Mouse (Mus musculus) cerebellum, adult 2 months (tissue): Measurements from ENCODE around the gene Hdac4. TPM values are rescaled to one million over a fixed set of nuclear protein-coding genes. Genes with fewer than 3 reads are reported as not detected.
A peak's percentile ranks its signal among the peaks of the same experiment; 100 is the strongest.

Experiments
- DNase-seq, 2 experiments: peaks; one replicate each; pipeline ENCODE4 v3.0.0; 2021
- H3K27ac ChIP-seq: fragments of 200-500 bp; 2 replicates; pipeline ENCODE4 v1.5.1; 2012; ENCODE audit warnings: low read length, control low read depth, inconsistent platforms; ENCODE audit not compliant: insufficient read depth
- H3K27me3 ChIP-seq: fragments of 200-500 bp; 2 replicates; pipeline ENCODE4 v1.6.1; 2012; ENCODE audit warnings: inconsistent platforms, mild to moderate bottlenecking, low read length, moderate library complexity; ENCODE audit not compliant: control insufficient read depth, insufficient read depth
- H3K4me1 ChIP-seq: fragments of 200-500 bp; 2 replicates; pipeline ENCODE4 v1.6.1; 2011; ENCODE audit warnings: low read length; ENCODE audit not compliant: control insufficient read depth, insufficient read depth
- H3K4me3 ChIP-seq: fragments of 200-500 bp; replicated peaks from 2 replicates; pipeline ENCODE3; 2011; ENCODE audit warnings: mild to moderate bottlenecking, low read depth, low read length, control low read depth; ENCODE audit not compliant: insufficient read depth
- CTCF ChIP-seq: fragments of 200-500 bp; IDR thresholded peaks from 2 replicates; pipeline ENCODE4 v1.5.1; 2011; ENCODE audit warnings: low read depth, mild to moderate bottlenecking, control low read depth, low read length, moderate library complexity, borderline replicate concordance; ENCODE audit not compliant: insufficient read depth
- POLR2A ChIP-seq: fragments of 200-500 bp; IDR thresholded peaks from 2 replicates; pipeline ENCODE4 v1.6.1; 2011; ENCODE audit warnings: low read length, control low read depth, borderline replicate concordance; ENCODE audit not compliant: insufficient read depth
- WGBS: fragments of 180-500 bp; shearing (Covaris S2); methylation state at CpG from one replicate; pipeline ENCODE4 v1.1.7; 2018; 5-methylcytosine and 5-hydroxymethylcytosine counted together
- polyA plus RNA-seq: library from polyadenylated mRNA; depleted of rRNA; stranded (reverse); fragments of >200 nt; gene quantifications from 2 replicates; pipeline ENCODE4 v1.2.3, GENCODE M21; 2012

The Hdac4 gene
- polyA plus RNA-seq, 1 experiment = 24.7 TPM

DNA sequence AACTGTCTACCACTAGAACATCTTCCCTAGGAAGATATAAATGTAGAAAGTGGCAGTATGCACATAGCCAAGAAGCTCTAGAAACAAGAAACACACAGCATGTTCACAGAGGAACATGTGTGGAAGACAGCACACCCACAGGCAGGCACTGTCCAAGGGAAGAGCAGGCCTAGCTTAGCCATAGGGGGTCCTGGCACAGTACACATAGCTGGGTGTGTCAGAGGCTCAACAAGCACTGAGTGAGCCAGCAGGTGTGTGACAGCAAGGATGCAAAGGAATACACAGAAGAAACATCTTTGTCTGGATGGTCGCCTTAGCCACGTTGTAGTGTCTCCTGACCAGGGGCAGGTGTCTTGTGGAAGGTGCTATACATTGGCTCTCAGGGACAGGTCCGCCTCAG lies 132.2 kb downstream of the Hdac4 start:
- no peak overlapping the region for H3K27ac ChIP-seq
- peaks cover 15% of the 10 kb centered on the region for H3K4me1 ChIP-seq
- no peak overlapping the region for H3K4me3 ChIP-seq
- WGBS = 51% methylated on average over 3 of the region's 3 CpGs
- peak; percentile 48 to 66 for DNase-seq
- no peaks in the 10 kb centered on the region for H3K27me3 ChIP-seq
- TF ChIP-seq CTCF (no peak), POLR2A (no peak)

DNA sequence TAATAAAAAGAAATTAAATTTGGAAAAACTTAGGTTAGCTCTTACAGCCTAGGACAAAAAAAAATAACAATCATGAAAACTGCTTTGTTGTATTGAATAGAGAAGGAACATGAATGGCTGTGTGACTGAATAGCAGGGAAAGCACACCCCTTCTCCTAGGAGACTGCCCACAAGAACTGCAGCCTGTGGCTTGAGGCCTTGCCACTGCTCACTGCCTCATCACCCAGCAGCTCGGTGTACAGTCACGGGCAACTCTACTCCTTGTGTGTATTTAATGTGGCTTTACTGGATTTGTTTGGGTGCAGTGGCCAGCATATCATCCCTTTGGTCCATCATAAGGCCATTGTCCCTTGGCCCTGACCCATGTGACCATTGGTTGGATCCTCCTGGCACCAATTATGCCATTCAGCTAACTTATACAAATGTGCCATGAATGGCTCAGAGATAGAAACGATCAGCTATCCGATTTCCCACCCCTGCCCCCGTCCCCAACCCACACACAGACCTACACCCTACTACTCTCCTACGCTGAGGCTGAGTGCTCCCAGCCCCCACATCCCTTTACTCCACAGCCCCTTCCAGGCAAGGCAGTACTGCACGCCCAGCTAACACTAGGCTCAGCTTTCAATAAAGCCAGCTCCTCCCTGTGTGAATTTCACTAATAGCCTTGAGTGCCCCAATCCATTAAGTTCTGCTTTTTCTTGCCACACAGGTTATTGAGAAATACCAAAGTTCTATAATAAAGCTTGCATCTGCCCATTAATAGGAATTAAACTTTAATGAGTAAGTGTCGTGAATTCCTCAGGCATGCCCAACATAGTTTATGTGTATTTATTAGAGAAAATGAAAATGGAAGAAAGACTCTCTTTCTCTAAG lies 134.1 kb downstream of the Hdac4 start:
- Histone ChIP-seq H3K4me1 (peaks cover 15% of the 10 kb centered on the region), H3K27ac (no peak overlapping the region), H3K4me3 (no peak overlapping the region), H3K27me3 (no peaks in the 10 kb centered on the region)
- DNase-seq = no peak
- TF ChIP-seq CTCF (no peak), POLR2A (no peak)
- WGBS = 72% methylated on average over 8 of the region's 8 CpGs

- DNase-seq = no peak
- 84% methylated on average over 4 of the region's 4 CpGs for WGBS
- Histone ChIP-seq H3K27me3 (no peaks in the 10 kb centered on the region), H3K4me3 (no peak overlapping the region), H3K27ac (no peak overlapping the region), H3K4me1 (peaks cover 15% of the 10 kb centered on the region)
- TF ChIP-seq CTCF (no peak), POLR2A (no peak)
Measured at GRCm38 (mm10) chr1:92060532-92061064, 134.9 kb downstream of the Hdac4 start.

DNA sequence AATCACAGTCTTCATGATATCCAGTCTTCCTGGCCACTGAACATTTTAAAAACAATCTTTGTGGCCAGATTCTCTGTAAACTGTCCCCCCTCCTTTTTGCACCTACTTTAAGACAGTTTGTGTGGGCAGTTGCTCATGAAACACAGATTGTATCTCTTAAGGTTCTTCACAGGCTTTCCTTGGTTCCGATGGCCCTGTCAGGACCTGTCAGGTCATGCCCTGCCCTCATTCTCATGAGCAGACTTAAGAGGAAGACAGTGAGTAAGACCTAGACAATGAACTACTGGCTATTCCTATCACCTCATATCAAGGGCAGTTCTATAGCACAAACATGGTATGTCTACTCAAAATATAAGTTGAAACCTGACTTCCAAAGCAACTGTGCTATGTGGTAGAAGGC lies 135.9 kb downstream of the Hdac4 start:
- WGBS = 94% methylated on average over 1 of the region's 1 CpGs
- no peak for DNase-seq
- Histone ChIP-seq H3K27me3 (no peaks in the 10 kb centered on the region), H3K4me1 (peaks cover 15% of the 10 kb centered on the region), H3K27ac (no peak overlapping the region), H3K4me3 (no peak overlapping the region)
- no peak for TF ChIP-seq POLR2A
- TF ChIP-seq CTCF = no peak

DNA sequence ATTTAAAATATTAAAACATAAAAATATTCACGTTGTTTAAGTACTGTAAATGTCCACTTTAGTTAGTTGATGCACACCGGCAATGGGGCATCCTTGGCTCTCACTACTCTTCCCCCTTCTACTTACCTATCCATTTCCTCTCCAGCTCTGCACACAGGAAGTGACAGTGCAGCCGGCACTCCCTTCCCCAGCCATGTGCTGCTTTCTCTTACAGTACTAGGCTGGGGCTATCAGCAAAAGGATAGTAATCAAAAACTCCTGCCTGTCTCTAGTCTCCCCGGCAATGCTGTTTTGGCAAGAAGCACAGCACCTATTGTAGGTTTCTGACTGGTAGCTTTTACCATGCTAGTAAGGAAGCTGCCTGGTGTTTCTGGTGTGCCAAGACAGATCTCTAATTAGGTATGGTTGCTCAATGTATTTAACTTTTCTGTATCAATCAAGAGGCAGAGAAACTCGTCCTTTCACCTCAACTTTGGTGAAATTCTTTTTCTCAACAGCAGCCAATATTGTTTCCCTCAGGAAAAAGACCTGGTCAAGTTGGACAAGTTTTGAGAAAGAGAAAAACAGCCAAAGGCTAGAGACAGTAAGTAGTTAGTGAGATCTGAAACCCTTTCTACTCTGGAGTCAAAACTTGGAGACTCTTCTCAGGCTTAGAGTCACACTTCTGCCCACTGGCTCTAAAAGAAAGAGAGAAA lies 136.6 kb downstream of the Hdac4 start:
- TF ChIP-seq POLR2A = no peak
- TF ChIP-seq CTCF = no peak
- no peak for DNase-seq
- no peaks in the 10 kb centered on the region for H3K27me3 ChIP-seq
- H3K4me1 ChIP-seq = peaks cover 15% of the 10 kb centered on the region
- 81% methylated on average over 5 of the region's 5 CpGs for WGBS
- no peak overlapping the region for H3K4me3 ChIP-seq
- no peak overlapping the region for H3K27ac ChIP-seq

GRCm38 (mm10) chr1:92057068-92057467 lies 138.4 kb downstream of the Hdac4 start:
- H3K27me3 ChIP-seq = no peaks in the 10 kb centered on the region
- no peak for DNase-seq
- no peak overlapping the region for H3K4me3 ChIP-seq
- no peak for TF ChIP-seq CTCF
- no peak for TF ChIP-seq POLR2A
- WGBS = 64% methylated on average over 3 of the region's 3 CpGs
- H3K27ac ChIP-seq = no peak overlapping the region
- H3K4me1 ChIP-seq = no peaks in the 10 kb centered on the region; the same call in none of the 2 replicates

DNA sequence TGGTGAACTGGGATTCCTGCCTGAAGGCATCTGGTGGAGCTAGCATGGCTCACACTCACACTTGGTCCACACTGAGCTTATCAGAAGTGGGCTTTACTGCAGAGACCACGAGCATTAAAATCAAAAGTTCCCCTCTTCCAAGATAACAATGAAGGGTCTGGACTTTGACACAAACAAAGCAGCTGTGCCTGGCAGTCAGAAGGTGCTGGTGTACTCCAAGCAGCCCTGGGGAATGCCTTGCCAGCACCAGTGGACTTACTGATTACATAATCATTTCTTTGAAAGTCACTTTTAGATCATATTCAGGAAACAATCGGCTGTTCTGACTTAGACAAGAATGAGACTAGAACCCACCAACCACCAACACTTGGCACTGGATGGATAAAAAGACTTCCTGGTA lies 140.3 kb downstream of the Hdac4 start:
- Histone ChIP-seq H3K27ac (no peak overlapping the region), H3K4me3 (no peak overlapping the region), H3K4me1 (peaks cover 4% of the 10 kb centered on the region), H3K27me3 (no peaks in the 10 kb centered on the region)
- no peak for DNase-seq
- 53% methylated on average over 2 of the region's 2 CpGs for WGBS
- no peak for TF ChIP-seq POLR2A
- TF ChIP-seq CTCF = no peak
